ENCODE assay signal across 10 mouse cellular contexts in the genomic region with DNA sequence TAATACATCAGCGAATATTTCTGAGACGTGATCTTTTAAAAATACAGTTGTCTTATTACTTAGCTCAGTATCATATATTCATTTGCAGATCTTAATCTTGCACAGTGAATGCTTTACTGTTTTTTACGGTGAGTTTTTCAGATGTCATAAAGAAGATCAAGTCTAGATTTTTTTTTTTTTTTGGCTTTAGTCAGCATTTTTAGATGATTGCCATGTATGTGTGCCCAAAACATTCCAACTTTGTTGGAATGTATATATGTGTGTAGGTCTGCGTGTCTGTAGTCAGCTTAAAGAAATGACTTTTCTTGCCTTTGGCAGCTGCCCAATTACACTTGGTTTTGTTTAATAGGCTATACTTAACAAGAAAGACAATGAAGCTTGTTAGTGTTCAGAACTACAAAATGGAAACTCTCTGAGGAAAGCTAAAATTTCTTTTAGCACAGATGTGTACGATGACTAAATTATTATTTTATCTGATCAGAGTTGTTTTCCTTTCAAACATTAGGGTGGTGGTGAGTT. TPM values are rescaled to one million over a fixed set of nuclear protein-coding genes. Genes with fewer than 3 reads are reported as not detected.
DNase-seq lines count a peak whose midpoint lies in the region; ATAC-seq and TF ChIP-seq lines count a peak whose summit lies in the region.
"Had no signal": no experiment of that assay in that cellular context is flagged by ENCODE, and none has a peak within 500 bp of the region (broad histone marks: within the 10 kb centered on the region; RNA-seq: fewer than 3 reads in every experiment).

No protein-coding gene starts in this region.

- TF ChIP-seq EP300 in heart, postnatal 0 days (IDR thresholded peaks at IDR 0.05; ENCODE audit: low read depth), result no peak
- no peak for TF ChIP-seq EP300 in MEL (IDR thresholded peaks at IDR 0.05; ENCODE audit: low read depth in 1 of 2, low read length in 2 of 2)

- no peaks in the 10 kb centered on the region for H3K9me3 ChIP-seq in heart, postnatal 0 days (replicated peaks; ENCODE audit: control insufficient read depth, low read length)
- H3K9me3 ChIP-seq in MEL (replicated peaks; ENCODE audit: insufficient read depth, low read length), result no peaks in the 10 kb centered on the region
- H3K9me3 ChIP-seq in hindbrain, embryonic 12.5 days (replicated peaks), result no peaks in the 10 kb centered on the region
- no peaks in the 10 kb centered on the region for H3K9me3 ChIP-seq in midbrain, embryonic 12.5 days

- H3K79me2 ChIP-seq in MEL (ENCODE audit: control insufficient read depth, insufficient read depth, low read length, poor library complexity), result peaks cover 48% of the 10 kb centered on the region

- no peak for DNase-seq in heart, postnatal 0 days (ENCODE audit: low spot score)
- no peak for DNase-seq in heart, adult 11 months
- peak; percentile 62 for DNase-seq in MEL (ENCODE audit: low read depth, low spot score)
- DNase-seq in thymus, postnatal 36 days, result no peak
- DNase-seq in left cerebral cortex, postnatal 25 days (ENCODE audit: low spot score in 2 of 2), result no peak
- DNase-seq in cerebellum, postnatal 4 days (ENCODE audit: low spot score in 2 of 2), result no peak
- DNase-seq: left cerebral cortex, postnatal 4 days had no signal

- no peak for TF ChIP-seq POLR2A in MEL (IDR thresholded peaks at IDR 0.05; ENCODE audit: control insufficient read depth in 1 of 2, insufficient read depth in 1 of 2, low read depth in 1 of 2, low read length in 2 of 2, poor library complexity in 1 of 2)

- peak overlapping the region; percentile 99; the same call in 1 of the 2 replicates for H3K4me3 ChIP-seq in heart, postnatal 0 days (ENCODE audit: low read depth, low read length)
- peak overlapping the region in 1 of 2 experiments; percentile 92; a peak in 2 of 4 replicates for H3K4me3 ChIP-seq in MEL (ENCODE audit: control insufficient read depth in 1 of 2, insufficient read depth in 1 of 2, low read depth in 2 of 2, low read length in 2 of 2)
- no peak overlapping the region for H3K4me3 ChIP-seq in hindbrain, embryonic 12.5 days
- H3K4me3 ChIP-seq in midbrain, embryonic 12.5 days, result no peak overlapping the region

- H3K9ac ChIP-seq in heart, postnatal 0 days (replicated peaks; ENCODE audit: low read depth, low read length), result no peak overlapping the region
- H3K9ac ChIP-seq in MEL (ENCODE audit: control insufficient read depth, low read depth, low read length, poor library complexity, severe bottlenecking), result peak overlapping the region; percentile 39
- no peak overlapping the region for H3K9ac ChIP-seq in hindbrain, embryonic 12.5 days
- no peak overlapping the region for H3K9ac ChIP-seq in midbrain, embryonic 12.5 days (replicated peaks)

- TF ChIP-seq RAD21 in MEL (IDR thresholded peaks at IDR 0.05; ENCODE audit: low read depth, low read length), result no peak

- H3K36me3 ChIP-seq in heart, postnatal 0 days (replicated peaks; ENCODE audit: control insufficient read depth, insufficient read depth, low read length), result peaks cover 10% of the 10 kb centered on the region; the same call in 1 of the 2 replicates
- H3K36me3 ChIP-seq in MEL (ENCODE audit: control insufficient read depth in 1 of 2, insufficient read depth in 2 of 2, low read length in 2 of 2), result peaks cover 25 to 38% of the 10 kb centered on the region in 2 experiments
- peaks cover 4% of the 10 kb centered on the region; the same call in 1 of the 2 replicates for H3K36me3 ChIP-seq in hindbrain, embryonic 12.5 days
- H3K36me3 ChIP-seq in midbrain, embryonic 12.5 days, result 0 out of 2 replicates have a peak, but pooled peaks cover 6% of the 10 kb centered on the region

- no peak for ATAC-seq in heart, postnatal 0 days (ENCODE audit: insufficient read depth, low read depth)
- no peak for ATAC-seq in hindbrain, embryonic 12.5 days (ENCODE audit: low FRiP score)
- no peak for ATAC-seq in midbrain, embryonic 12.5 days (ENCODE audit: low FRiP score, low read depth)
- ATAC-seq: Patski had no signal

- H3K4me2 ChIP-seq in heart, postnatal 0 days (ENCODE audit: low read depth, low read length), result peak overlapping the region; percentile 91
- H3K4me2 ChIP-seq in hindbrain, embryonic 12.5 days (replicated peaks), result peak overlapping the region; percentile 91
- peak overlapping the region; percentile 33 for H3K4me2 ChIP-seq in midbrain, embryonic 12.5 days (replicated peaks)

- intact Hi-C loops in left cerebral cortex, postnatal 25 days (cut with DNase I), result no loop called here

- peaks cover 3% of the 10 kb centered on the region; the same call in 1 of the 2 replicates for H3K4me1 ChIP-seq in heart, postnatal 0 days (ENCODE audit: control insufficient read depth, insufficient read depth)
- H3K4me1 ChIP-seq in MEL (ENCODE audit: control insufficient read depth in 1 of 2, insufficient read depth in 2 of 2, low read length in 2 of 2), result peaks cover 9 to 14% of the 10 kb centered on the region in 2 experiments
- H3K4me1 ChIP-seq in hindbrain, embryonic 12.5 days, result peaks cover 14% of the 10 kb centered on the region
- H3K4me1 ChIP-seq in midbrain, embryonic 12.5 days, result peaks cover 9% of the 10 kb centered on the region

- TF ChIP-seq CTCF in heart, postnatal 0 days (IDR thresholded peaks at IDR 0.05; ENCODE audit: low read depth), result no peak
- no peak for TF ChIP-seq CTCF in MEL (IDR thresholded peaks at IDR 0.05 in 2 of 3, conservative IDR thresholded peaks at IDR 0.05 in 1 of 3; ENCODE audit: control insufficient read depth in 1 of 3, insufficient read depth in 1 of 3, low read depth in 2 of 3, low read length in 3 of 3, poor library complexity in 1 of 3, severe bottlenecking in 1 of 3)

- WGBS in heart, postnatal 0 days, result 50% methylated on average over 5 of the region's 5 CpGs
- 82% methylated on average over 5 of the region's 5 CpGs for WGBS in hindbrain, embryonic 12.5 days
- WGBS in midbrain, embryonic 12.5 days, result 81% methylated on average over 5 of the region's 5 CpGs

- no peaks in the 10 kb centered on the region for H3K27me3 ChIP-seq in heart, postnatal 0 days (ENCODE audit: control insufficient read depth, insufficient read depth, low read length)
- no peaks in the 10 kb centered on the region for H3K27me3 ChIP-seq in MEL (ENCODE audit: control insufficient read depth in 1 of 2, insufficient read depth in 2 of 2, low read length in 2 of 2)
- H3K27me3 ChIP-seq in hindbrain, embryonic 12.5 days, result no peaks in the 10 kb centered on the region
- H3K27me3 ChIP-seq in midbrain, embryonic 12.5 days, result no peaks in the 10 kb centered on the region
- H3K27me3 ChIP-seq: Patski had no signal

- H3K27ac ChIP-seq in heart, postnatal 0 days (ENCODE audit: low read depth), result no peak overlapping the region
- peak overlapping the region; percentile 11; the same call in 1 of the 2 replicates for H3K27ac ChIP-seq in MEL (ENCODE audit: control insufficient read depth, low read depth, low read length)
- no peak overlapping the region for H3K27ac ChIP-seq in hindbrain, embryonic 12.5 days
- no peak overlapping the region for H3K27ac ChIP-seq in midbrain, embryonic 12.5 days (replicated peaks)

TF ChIP-seq in MEL, 35 proteins besides CTCF, POLR2A, EP300 and RAD21:
- TF ChIP-seq MYB (IDR thresholded peaks at IDR 0.05; ENCODE audit: low read depth, low read length), result no peak
- TF ChIP-seq RCOR1 (IDR thresholded peaks at IDR 0.05; ENCODE audit: low read depth, low read length), result no peak
- no peak for TF ChIP-seq MXI1 (IDR thresholded peaks at IDR 0.05; ENCODE audit: low read depth, low read length)
- peak; percentile 72; the same call in 1 of the 2 replicates for TF ChIP-seq MAFK (IDR thresholded peaks at IDR 0.05; ENCODE audit: borderline replicate concordance, low read depth, low read length)
- TF ChIP-seq TAL1 (IDR thresholded peaks at IDR 0.05; ENCODE audit: low read length), result no peak
- peak; percentile 44 for TF ChIP-seq ZNF384 (IDR thresholded peaks at IDR 0.05; ENCODE audit: low read depth, low read length)
- TF ChIP-seq CHD1 (IDR thresholded peaks at IDR 0.05; ENCODE audit: low read depth, low read length), result 0 out of 2 replicates have a peak, but pooled peaks have one; percentile 73

RNA-seq across cellular contexts. Expression of gene Wapl, which starts 1.7 kb away (rescaled TPM):
- total RNA-seq in heart, postnatal 0 days (2014; rRNA removed; ENCODE audit: low replicate concordance), result 17.1 and 25.2 TPM in 2 replicates
- polyA plus RNA-seq in heart, postnatal 0 days (2015; fragmentation: Nextera tagmentation; extraction: Ambion mirVana), result 10.2 and 10.8 TPM in 2 replicates
- 100 and 111 TPM in 2 replicates for total RNA-seq in MEL (2012; rRNA removed)
- polyA plus RNA-seq in MEL (2012; ENCODE audit: insufficient read depth in 1 of 2, insufficient read length in 2 of 2, low read depth in 1 of 2, low replicate concordance in 2 of 2, missing spikeins in 1 of 2), result 100 to 1,000 TPM in 1 of 2 experiments, 10 to 100 TPM in 1; 80.4 to 221 TPM
- polyA plus RNA-seq in hindbrain, embryonic 12.5 days (2016; fragmentation: Nextera tagmentation; extraction: Ambion mirVana), result 35.1 and 35.4 TPM in 2 replicates
- polyA plus RNA-seq in midbrain, embryonic 12.5 days (2016; fragmentation: Nextera tagmentation; extraction: Ambion mirVana), result 34.4 and 40.6 TPM in 2 replicates
- total RNA-seq in left cerebral cortex, postnatal 25 days (2021), result 10 to 100 TPM; 42.7 to 45.5 TPM

Comparison
In these comparisons a context has a peak if more than half of its experiments do, and no peak if none do; other contexts are left out.
1. H3K4me2 ChIP-seq: peak in every context shown above with its lines; median percentile 91 in heart, postnatal 0 days; 91 in hindbrain, embryonic 12.5 days; 33 in midbrain, embryonic 12.5 days.